Mouse (Mus musculus) liver, embryonic 15.5 days (tissue): ENCODE data around the gene Ric1. TPM values are rescaled to one million over a fixed set of nuclear protein-coding genes. Genes with fewer than 3 reads are reported as not detected.

ENCODE experiments used
- ATAC-seq: fragments of 200-750 bp; cut with Nextera tagmentation; 2 replicates; pipeline ENCODE4 v1.8.0; 2017; ENCODE audit warnings: moderate number of reproducible peaks, mild to moderate bottlenecking, moderate library complexity; ENCODE audit not compliant: insufficient read depth
- H3K27ac ChIP-seq: fragments of 300-500 bp; sonication (generic); replicated peaks from 2 replicates; pipeline ENCODE4 v1.5.1; 2015; ENCODE audit warnings: mild to moderate bottlenecking, inconsistent platforms
- H3K27me3 ChIP-seq: fragments of 300-500 bp; sonication (generic); 2 replicates; pipeline ENCODE4 v1.6.1; 2015; ENCODE audit warnings: mild to moderate bottlenecking, inconsistent platforms
- H3K36me3 ChIP-seq: fragments of 300-500 bp; sonication (generic); replicated peaks from 2 replicates; pipeline ENCODE4 v1.6.1; 2015; ENCODE audit warnings: moderate library complexity, mild to moderate bottlenecking, inconsistent platforms
- H3K4me1 ChIP-seq: fragments of 300-500 bp; sonication (generic); replicated peaks from 2 replicates; pipeline ENCODE4 v1.6.1; 2015; ENCODE audit warnings: inconsistent platforms
- H3K4me2 ChIP-seq: fragments of 300-500 bp; sonication (generic); 2 replicates; pipeline ENCODE4 v1.6.1; 2015; ENCODE audit warnings: moderate library complexity, mild to moderate bottlenecking, inconsistent platforms
- H3K4me3 ChIP-seq: fragments of 300-500 bp; sonication (generic); replicated peaks from 2 replicates; pipeline ENCODE4 v1.5.1; 2015; ENCODE audit warnings: mild to moderate bottlenecking, inconsistent platforms
- H3K9ac ChIP-seq: fragments of 300-500 bp; sonication (generic); 2 replicates; pipeline ENCODE4 v1.6.1; 2015; ENCODE audit warnings: moderate library complexity, mild to moderate bottlenecking, inconsistent platforms
- H3K9me3 ChIP-seq: fragments of 300-500 bp; sonication (generic); replicated peaks from 2 replicates; pipeline ENCODE4 v1.6.1; 2016; ENCODE audit warnings: inconsistent platforms
- WGBS: fragments of 180-500 bp; shearing (Covaris S2); methylation state at CpG from one replicate; pipeline ENCODE4 v1.1.7; 2015; ENCODE audit warnings: mixed read lengths; ENCODE audit not compliant: insufficient replicate concordance; 5-methylcytosine and 5-hydroxymethylcytosine counted together
- polyA plus RNA-seq: library from polyadenylated mRNA; unstranded; fragments of >200 nt; fragmentation: Nextera tagmentation; extraction: Ambion mirVana; gene quantifications from 2 replicates; pipeline ENCODE4 v1.2.1, GENCODE M21; 2015

Gene Ric1
- polyA plus RNA-seq, 1 experiment from 2014 or later: 2.7 TPM

GRCm38 (mm10) chr19:29485257-29485948, 36.7 kb upstream of the Ric1 start:
- WGBS: 73% methylated on average over 3 of the region's 3 CpGs

DNA sequence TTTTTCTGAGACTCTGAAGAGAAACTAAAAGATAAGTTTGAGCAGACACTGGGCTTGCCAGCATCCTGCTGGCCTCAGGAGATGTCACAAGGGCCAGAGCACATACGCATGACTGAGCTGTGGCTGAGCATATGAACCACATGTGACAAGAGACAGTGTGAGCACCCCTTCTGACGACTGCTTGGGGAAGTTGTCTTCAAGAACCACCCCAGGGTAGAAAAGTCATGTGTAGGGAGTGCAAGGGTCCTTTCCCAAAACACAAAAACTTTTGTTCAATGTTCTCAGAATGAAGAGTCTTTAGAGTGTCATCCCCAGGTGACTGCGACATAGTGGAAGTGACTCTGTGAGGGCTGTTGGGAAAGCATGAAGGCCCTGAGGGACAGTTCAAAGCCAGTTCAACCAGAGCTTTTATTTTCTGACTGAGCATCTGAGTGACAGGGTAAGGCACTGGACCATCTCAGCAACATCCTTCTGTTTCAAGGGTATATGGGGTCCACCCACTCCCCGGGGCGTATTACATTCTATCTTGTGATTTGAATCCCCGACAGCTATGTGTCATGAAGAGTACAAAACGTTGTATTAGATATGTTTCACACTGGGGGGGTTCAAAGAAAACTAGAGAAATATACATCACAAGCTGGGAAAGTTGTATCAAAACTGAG, 35.4 kb upstream of the Ric1 start:
- WGBS: 62% methylated on average over 7 of the region's 7 CpGs
- Histone ChIP-seq H3K36me3 (no peaks in the 10 kb centered on the region), H3K4me2 (no peak overlapping the region), H3K9me3 (no peaks in the 10 kb centered on the region), H3K4me1 (peaks cover 28% of the 10 kb centered on the region), H3K27ac (no peak overlapping the region), H3K27me3 (no peaks in the 10 kb centered on the region), H3K4me3 (no peak overlapping the region), H3K9ac (no peak overlapping the region)
- no peak for ATAC-seq

More at GRCm38 (mm10) chr19:29485257-29485948, 36.7 kb upstream of the Ric1 start:
- Histone ChIP-seq H3K27me3 (no peaks in the 10 kb centered on the region), H3K36me3 (no peaks in the 10 kb centered on the region), H3K9me3 (no peaks in the 10 kb centered on the region), H3K4me2 (no peak overlapping the region), H3K4me1 (peaks cover 36% of the 10 kb centered on the region), H3K4me3 (no peak overlapping the region), H3K27ac (no peak overlapping the region), H3K9ac (no peak overlapping the region)
- no peak for ATAC-seq

- no peaks in the 10 kb centered on the region for H3K36me3 ChIP-seq
- 0 out of 2 replicates have a peak overlapping the region, but pooled peaks have one; percentile 10 for H3K27ac ChIP-seq
- H3K9ac ChIP-seq: no peak overlapping the region
- no peaks in the 10 kb centered on the region for H3K27me3 ChIP-seq
- 67% methylated on average over 14 of the region's 14 CpGs for WGBS
- no peak overlapping the region for H3K4me3 ChIP-seq
- H3K4me1 ChIP-seq: peaks cover 23% of the 10 kb centered on the region
- no peaks in the 10 kb centered on the region for H3K9me3 ChIP-seq
- no peak overlapping the region for H3K4me2 ChIP-seq
- no peak for ATAC-seq
Observed at GRCm38 (mm10) chr19:29487326-29488072, 34.6 kb upstream of the Ric1 start.

- H3K9me3 ChIP-seq: no peaks in the 10 kb centered on the region
- peak; percentile 49; the same call in 1 of the 2 replicates for ATAC-seq
- WGBS: 21% methylated on average over 6 of the region's 6 CpGs
Observed at GRCm38 (mm10) chr19:29488073-29488390, 34.0 kb upstream of the Ric1 start.

DNA sequence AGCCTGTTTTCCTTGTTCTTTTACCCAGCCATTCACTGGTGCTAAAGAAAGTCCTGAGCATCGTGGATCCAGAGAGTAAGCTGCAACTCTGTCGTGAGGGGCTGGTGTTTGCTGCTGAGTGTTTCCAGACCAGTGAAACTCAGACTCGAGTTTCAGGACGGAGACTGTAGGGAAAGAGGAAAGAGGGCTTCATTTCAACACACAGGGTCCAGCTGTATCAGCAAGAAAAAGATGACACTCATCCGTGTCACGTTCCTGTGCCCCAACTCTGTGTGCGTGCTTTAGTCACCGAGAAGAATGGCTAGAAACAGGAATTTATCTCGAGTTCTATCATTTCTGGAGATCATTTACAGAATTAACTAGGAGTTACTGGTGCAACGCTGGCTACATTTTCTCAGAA, 33.7 kb upstream of the Ric1 start:
- H3K4me2 ChIP-seq: 0 out of 2 replicates have a peak overlapping the region, but pooled peaks have one; percentile 6
- H3K4me1 ChIP-seq: peaks cover 22% of the 10 kb centered on the region
- no peaks in the 10 kb centered on the region for H3K9me3 ChIP-seq
- H3K36me3 ChIP-seq: no peaks in the 10 kb centered on the region
- ATAC-seq: no peak
- 18% methylated on average over 10 of the region's 10 CpGs for WGBS
- H3K9ac ChIP-seq: no peak overlapping the region
- no peak overlapping the region for H3K4me3 ChIP-seq
- H3K27ac ChIP-seq: peak overlapping the region; percentile 10; the same call in 1 of the 2 replicates
- H3K27me3 ChIP-seq: no peaks in the 10 kb centered on the region

More at GRCm38 (mm10) chr19:29488073-29488390, 34.0 kb upstream of the Ric1 start:
- H3K27me3 ChIP-seq: no peaks in the 10 kb centered on the region
- 0 out of 2 replicates have a peak overlapping the region, but pooled peaks have one; percentile 6 for H3K4me2 ChIP-seq
- H3K27ac ChIP-seq: peak overlapping the region; percentile 10; the same call in 1 of the 2 replicates
- no peak overlapping the region for H3K4me3 ChIP-seq
- peaks cover 22% of the 10 kb centered on the region for H3K4me1 ChIP-seq
- H3K36me3 ChIP-seq: no peaks in the 10 kb centered on the region
- H3K9ac ChIP-seq: no peak overlapping the region

DNA sequence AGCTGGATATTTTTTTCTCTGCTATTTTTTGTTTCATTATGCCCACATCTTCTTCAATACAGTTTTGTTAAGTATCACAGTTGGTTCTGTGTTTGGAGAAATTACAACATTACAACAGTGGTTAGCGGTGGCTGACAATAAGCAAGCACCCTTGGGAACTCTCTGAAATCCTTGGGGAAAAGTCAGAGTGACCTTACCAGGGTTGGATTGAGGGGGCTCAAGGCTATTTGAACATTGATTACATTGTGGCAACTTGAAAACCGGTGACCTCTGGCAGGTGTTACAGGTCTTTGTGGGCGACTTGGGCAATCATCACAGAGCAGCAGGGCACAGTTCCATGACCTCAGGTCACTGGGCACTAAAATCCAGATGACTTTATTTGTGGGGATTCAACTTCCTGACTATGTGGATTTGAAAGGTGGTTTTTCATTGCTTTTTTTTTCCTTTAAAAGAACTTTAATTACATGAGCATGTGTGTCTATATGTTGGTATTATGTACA, 32.2 kb upstream of the Ric1 start:
- ATAC-seq: no peak
- no peak overlapping the region for H3K4me3 ChIP-seq
- H3K27me3 ChIP-seq: no peaks in the 10 kb centered on the region
- no peak overlapping the region for H3K9ac ChIP-seq
- no peak overlapping the region for H3K27ac ChIP-seq
- no peaks in the 10 kb centered on the region for H3K9me3 ChIP-seq
- peaks cover 22% of the 10 kb centered on the region for H3K4me1 ChIP-seq
- no peak overlapping the region for H3K4me2 ChIP-seq
- H3K36me3 ChIP-seq: no peaks in the 10 kb centered on the region
- 61% methylated on average over 3 of the region's 3 CpGs for WGBS

DNA sequence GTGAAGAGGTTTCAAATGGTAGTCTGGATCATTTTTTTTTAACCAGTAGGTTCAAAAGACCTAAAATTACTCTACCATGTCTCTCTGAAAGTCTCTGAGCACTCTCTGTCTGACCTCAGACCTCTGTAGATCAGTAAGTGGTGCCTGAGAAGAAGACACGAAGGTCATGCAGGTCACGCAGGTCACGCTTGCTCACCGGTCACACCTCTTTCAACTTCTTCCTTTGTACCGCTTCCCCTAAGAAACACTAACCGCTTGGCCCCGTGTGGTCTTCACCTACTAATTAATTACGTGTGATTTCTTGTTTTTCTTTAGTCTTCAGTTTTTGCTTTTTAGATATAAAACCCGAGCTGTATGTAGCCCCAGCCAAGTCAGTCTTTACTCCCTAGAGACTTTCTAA, 30.6 kb upstream of the Ric1 start:
- no peaks in the 10 kb centered on the region for H3K27me3 ChIP-seq

DNA sequence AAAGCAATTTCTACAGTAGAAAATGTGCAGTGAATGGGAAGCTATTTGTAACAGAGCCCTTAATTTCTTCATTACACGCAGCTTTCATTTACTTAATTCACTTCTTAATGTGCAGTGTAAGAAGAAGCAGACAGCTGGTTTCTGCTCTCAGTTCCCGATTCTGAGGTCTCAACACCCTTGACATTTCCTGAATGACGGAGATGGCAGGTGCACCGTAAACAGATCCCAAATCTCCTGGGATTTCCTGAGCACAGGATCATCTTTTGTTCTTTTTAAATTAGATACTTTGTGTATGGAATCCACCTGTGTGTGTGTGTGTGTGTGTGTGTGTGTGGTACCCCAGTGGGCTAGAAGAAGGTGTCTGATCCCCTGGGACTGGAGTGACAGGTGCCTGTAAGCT, 27.6 kb upstream of the Ric1 start:
- Histone ChIP-seq H3K4me2 (no peak overlapping the region), H3K4me3 (no peak overlapping the region), H3K36me3 (no peaks in the 10 kb centered on the region), H3K9me3 (no peaks in the 10 kb centered on the region), H3K27me3 (no peaks in the 10 kb centered on the region), H3K9ac (no peak overlapping the region), H3K27ac (no peak overlapping the region), H3K4me1 (peaks cover 33% of the 10 kb centered on the region)
- 66% methylated on average over 4 of the region's 4 CpGs for WGBS
- ATAC-seq: no peak

More for the DNA sequence above, 30.6 kb upstream of the Ric1 start:
- no peak for ATAC-seq
- no peak overlapping the region for H3K27ac ChIP-seq
- H3K9me3 ChIP-seq: no peaks in the 10 kb centered on the region
- H3K9ac ChIP-seq: no peak overlapping the region
- no peak overlapping the region for H3K4me2 ChIP-seq
- no peak overlapping the region for H3K4me3 ChIP-seq
- peaks cover 21% of the 10 kb centered on the region for H3K4me1 ChIP-seq
- 63% methylated on average over 9 of the region's 9 CpGs for WGBS
- H3K36me3 ChIP-seq: no peaks in the 10 kb centered on the region

GRCm38 (mm10) chr19:29496001-29496597, 26.0 kb upstream of the Ric1 start:
- ATAC-seq: no peak
- Histone ChIP-seq H3K9me3 (no peaks in the 10 kb centered on the region), H3K27ac (peak overlapping the region; percentile 51; the same call in 1 of the 2 replicates), H3K4me3 (no peak overlapping the region), H3K4me1 (peaks cover 43% of the 10 kb centered on the region), H3K4me2 (no peak overlapping the region), H3K36me3 (no peaks in the 10 kb centered on the region), H3K27me3 (no peaks in the 10 kb centered on the region), H3K9ac (no peak overlapping the region)
- WGBS: 64% methylated on average over 6 of the region's 6 CpGs

GRCm38 (mm10) chr19:29496786-29497557, 25.1 kb upstream of the Ric1 start:
- H3K27me3 ChIP-seq: no peaks in the 10 kb centered on the region
- ATAC-seq: peak; percentile 63
- H3K4me3 ChIP-seq: no peak overlapping the region
- 33% methylated on average over 7 of the region's 7 CpGs for WGBS
- H3K27ac ChIP-seq: peak overlapping the region; percentile 51
- H3K4me2 ChIP-seq: no peak overlapping the region
- no peaks in the 10 kb centered on the region for H3K36me3 ChIP-seq
- H3K9ac ChIP-seq: no peak overlapping the region
- H3K9me3 ChIP-seq: no peaks in the 10 kb centered on the region
- H3K4me1 ChIP-seq: peaks cover 43% of the 10 kb centered on the region
